Mouse (Mus musculus): Measurements from ENCODE around the gene Chst12.
A peak's percentile ranks its signal among the peaks of the same experiment; 100 is the strongest.

The Chst12 gene

DNA sequence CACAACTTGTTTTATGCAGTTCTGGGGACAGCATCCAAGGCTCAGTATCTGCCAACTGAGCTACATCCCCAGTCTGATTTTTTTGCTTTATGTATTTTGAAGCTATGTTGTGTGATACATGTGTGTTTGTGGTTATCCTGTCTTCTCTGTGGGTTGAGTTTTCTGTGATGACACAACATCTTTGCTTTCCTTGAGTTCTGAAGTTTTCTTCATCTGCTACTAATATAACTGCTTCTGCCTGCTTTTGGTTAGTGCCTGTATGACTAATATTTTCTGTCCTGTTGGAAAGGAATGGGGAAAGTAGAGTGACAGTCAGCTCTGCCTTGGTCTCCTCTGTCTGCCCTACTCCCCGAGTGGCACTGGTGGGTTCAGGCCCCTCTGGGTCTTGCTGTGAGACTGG is 15.8 kb downstream of the Chst12 start:
- DNase-seq = no peak

DNA sequence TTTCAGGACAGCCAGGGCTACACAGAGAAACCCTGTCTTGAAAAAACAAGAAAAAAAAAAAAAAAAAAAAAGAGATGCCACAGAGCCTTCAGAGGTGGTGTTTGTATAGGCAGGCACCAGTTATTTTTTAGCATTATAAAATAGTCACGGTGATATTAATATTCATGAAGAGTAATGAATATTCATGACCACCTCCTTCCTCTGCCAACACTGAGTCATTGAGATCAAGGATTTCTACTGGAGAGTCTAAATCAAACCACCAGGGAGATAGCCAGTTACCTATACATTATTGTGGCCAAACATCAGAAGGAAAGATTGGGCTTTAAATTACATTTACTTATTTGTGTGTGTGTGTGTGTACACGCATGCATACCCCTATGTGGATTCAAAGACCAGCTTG is 21.4 kb downstream of the Chst12 start:
- no peak for DNase-seq

DNA sequence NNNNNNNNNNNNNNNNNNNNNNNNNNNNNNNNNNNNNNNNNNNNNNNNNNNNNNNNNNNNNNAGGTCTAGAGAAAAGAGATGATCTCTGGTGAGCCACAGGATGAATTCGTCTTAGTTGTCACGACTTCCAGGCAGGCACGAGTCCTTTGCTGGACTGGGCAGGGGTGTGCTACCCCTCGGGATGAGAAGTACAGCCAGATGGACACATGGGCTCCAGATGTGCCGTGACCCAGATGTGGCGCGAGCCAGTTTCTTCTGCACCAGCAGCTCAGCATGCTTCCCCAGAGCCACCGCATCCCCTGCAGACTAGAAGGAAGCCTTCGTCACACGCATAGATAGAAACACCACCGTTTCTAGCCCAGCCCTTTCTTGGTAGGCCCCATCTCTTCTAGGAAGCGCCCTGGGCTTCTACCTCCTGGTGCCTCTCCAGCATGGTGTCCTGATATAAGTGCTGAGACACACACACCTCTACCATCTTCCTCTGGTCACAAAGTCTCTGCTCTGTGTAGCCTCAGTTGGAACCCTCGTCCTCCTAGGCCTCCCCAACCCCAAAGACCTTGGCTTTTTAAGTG is 32.8 kb downstream of the Chst12 start:
- DNase-seq = no peak

DNA sequence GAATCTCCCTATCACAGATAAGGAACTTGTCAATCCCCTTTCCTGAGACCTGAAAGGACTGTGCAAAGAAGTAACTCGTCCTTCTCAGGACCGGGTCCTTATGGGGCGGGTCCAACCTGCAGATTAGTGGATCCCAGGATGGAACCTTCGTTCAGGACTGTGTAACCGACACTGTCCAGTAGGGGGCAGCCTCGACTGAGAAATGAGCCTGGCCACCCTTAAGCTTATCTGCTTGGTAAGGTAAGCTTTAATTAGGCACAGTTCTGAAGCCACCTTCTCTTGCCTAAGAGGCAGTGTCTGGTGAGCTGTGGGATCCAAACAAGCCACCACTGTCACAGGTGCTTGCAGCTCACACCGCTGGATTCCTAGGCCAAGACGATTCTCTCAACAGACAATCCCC is 34.8 kb downstream of the Chst12 start:
- DNase-seq = peak; percentile 64

DNA sequence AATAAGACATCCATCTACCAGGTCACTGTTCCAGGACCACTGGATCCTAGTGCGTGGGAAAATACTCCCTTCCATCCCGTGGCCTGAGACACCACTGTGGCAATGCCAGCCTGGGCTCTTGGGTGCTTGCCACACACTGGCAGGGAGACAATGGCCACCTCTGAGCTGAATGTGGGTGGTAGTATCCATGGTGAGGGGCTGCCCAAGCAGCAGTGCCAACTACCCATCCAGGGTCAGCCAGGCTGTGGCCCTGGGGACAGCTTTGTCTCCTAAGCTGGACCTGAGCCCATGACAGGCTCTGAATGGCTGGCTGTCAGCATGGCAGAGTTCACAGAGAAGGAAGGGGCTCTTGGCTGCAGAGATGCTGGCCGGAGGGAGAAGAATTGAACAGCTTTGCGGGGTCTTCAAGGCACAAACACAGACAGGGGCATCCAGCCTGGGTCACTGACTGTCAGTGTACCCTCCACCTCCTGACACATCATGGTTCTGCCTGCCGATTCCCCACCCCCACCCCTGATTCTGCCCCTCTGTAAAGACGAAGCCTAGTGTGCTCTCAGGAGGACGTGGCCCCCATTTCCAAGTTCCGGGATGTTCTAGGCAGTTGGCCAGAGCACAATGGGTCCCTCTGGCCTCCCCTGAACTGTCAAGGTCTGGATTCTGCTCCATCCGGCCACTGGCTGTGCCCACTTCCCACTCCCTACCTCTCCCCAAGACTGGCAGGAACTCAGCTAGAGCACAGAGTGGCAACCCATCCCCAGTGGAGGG is 37.6 kb downstream of the Chst12 start:
- peak; percentile 63 for DNase-seq

DNA sequence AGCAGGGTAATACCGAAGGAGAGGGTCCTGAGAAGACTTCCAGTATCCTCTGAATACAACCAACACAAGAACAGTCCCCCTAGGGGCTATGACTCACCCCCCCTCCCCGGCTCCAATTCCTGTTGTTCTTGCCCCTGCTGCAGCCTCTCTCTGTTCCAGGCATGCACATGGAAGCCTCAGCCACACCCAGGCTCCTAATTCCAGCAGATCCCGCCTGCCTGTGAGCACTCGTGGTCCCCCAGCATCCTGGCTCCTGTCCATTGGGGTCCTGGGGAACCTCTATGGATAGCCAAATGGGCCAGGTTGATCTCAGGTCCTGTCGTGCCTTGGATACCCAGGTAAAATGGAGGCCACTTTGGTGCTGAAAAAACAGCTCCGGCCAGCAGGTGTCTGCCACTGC is 40.3 kb downstream of the Chst12 start:
- no peak for DNase-seq

DNA sequence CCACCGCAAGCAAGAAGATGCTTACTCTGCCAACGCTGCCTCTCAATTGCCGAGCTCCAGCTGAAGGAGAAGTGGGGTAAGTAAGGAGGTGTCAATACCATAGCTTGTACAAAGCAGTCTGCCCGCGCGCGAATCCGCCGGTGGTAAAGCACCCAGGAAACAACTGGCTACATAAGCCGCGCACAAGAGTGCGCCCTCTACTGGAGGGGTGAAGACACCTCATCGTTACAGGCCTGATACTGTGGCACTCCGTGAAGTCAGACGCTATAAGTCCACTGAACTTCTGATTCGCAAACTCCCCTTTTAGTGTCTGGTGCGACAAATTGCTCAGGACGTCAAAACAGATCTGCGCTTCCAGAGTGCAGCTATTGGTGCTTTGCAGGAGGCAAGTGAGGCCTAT is 41.0 kb downstream of the Chst12 start:
- DNase-seq = no peak

DNA sequence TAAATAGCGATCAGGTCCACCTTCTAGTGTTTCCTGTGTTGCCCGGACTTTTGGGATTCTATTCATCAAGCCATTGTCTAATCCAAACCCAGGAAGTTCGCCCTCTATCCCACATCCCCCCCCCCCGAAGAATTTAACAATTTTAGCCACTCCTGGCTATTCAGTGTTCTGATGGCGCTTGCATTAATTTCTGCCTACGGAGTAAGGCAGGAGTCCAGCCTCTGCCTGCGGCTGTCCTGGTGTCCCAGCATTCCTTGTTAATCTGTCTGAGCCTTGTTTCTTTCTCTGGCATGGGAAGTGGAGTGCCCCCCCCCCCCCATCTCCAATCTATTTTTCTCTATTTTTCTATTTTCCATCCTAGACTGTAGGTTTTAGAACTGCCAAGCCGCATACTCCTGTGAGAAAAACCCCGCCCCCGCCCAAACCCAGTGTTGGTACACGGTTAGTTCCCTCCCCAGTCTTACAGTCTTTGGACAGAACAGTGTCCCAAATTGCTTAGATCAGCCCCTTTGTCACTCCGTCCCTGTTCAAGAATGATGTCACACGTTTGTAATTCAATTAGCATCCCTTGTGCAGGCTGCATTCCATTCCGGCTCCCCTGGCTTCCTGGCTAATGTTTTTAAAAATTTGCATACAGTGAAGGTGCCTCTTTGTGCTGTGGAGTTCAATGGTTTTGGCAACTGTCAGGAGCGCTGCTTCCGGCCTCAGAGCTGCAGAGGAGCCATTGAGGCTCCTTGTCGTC is 44.1 kb downstream of the Chst12 start:
- peak; percentile 63 for DNase-seq

DNA sequence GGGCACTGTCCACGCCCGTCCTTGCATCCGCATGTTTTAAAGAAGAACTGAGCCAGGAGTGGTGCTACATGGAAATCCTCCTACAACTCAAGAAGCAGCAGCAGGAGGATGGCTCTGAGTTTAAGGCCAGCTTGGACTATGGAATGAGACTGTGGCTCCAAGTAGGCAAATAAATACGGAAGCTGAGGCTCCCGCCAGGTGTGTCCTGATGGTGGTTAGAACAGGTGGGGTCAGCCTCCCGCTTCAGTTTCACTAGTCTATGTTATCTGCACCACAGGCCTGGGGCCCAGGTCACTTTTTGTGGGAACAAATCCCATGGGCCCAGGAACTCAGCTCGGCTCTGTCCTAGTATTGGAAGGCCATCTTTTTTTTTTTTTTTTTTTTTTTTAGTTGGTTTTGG is 48.4 kb downstream of the Chst12 start:
- DNase-seq = no peak

DNA sequence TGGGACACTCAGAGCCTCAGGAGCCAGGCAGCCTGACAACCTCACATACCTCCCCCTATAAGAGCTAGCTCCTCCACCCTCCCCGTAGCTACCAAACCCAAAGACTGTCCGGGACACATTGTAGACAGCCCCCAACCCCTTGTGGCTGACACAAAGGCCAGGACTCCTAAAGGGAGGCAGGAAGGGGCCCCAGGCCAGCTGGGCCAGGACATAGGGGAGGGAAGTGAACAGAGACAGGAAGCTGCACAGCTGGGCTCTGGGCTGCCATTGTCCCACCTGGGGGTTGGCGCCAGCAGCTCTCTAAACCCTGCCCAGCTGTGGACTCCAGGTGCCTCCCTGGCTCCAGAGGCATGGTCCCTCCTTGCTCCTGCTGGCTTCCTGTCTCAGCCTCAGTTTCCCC is 51.5 kb downstream of the Chst12 start:
- no peak for DNase-seq

DNA sequence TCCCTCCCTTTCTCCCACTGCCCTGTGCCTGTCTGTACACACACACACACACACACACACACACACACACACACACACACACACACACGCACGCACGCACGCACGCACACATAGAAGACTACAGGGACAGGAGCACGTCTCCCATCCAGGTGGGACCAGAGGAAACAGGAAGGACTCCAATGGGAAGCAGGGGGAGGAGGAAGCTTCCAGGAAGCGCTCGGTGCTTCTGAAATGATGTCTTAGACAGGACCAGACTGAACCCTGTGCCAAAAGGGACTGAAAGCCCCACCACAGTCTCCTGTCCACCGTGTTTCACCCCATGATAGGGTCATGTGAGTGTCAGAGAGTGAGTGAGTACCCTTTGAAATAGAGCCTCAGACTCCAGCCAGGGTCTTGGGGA is 57.3 kb downstream of the Chst12 start:
- no peak for DNase-seq

DNA sequence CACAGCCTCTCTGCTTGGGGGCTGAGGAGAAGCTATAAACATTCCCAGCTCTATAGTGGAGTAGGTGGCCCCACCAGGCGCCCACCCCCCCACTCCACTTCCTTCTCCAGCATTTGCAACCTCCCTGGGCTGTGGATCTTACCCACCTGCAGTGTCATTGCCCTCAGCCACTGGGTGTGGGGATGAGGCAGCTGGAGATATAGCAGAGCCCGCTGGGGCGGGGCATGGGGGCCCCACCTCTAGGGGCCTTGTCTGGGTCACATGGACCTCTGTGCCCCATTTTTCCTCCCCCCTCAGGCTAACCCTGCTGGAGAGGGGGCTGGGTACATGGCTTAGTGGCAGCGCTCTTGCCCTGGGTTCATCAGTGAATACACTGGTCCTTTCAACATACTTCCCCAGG is 59.5 kb downstream of the Chst12 start, which contains the start of gene Grifin:
Gene Grifin, minus strand, starts transcription at position 176 of the 400 bp plus-strand sequence.
- no peak for DNase-seq

DNA sequence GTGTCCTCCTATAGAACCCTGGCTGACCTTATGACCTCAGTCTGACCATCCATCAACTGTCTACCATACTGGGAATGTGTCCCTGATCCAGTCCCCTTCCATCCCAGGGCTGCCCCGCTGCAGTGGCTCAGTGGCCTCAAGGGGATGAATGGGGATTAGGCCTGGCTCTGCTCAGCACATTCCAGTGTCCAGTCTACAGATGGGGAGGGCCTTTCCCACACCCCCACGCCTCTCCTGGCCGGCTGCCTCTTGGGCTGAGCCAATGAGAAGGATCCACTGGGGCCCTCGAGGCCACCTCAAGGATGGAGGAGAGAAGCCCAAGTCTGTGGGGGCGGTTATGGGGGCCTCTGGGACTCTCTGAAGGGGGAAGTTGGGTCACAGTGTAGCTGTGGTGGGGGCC is 60.1 kb downstream of the Chst12 start:
- peak; percentile 28 for DNase-seq

DNA sequence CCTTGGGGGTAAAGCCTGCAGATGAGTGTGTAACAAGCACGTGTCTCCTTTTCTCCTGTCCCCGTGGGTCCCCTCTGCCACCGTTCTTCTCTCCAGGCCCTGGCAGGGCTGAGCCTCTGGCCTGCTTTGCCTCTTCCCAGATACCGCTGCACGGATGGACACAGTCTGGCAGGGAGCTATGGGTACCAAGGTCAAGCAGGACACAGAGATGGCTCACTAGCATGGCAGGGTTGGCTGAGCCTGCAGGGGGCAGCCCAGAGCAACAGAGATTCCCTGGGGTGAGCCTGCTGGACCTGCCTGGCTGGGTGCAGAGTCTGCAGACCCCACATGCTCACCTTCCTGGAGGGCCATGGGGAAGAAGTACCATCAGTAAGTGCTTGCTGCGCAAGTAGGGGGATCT is 60.5 kb downstream of the Chst12 start:
- DNase-seq = peak; percentile 37

DNA sequence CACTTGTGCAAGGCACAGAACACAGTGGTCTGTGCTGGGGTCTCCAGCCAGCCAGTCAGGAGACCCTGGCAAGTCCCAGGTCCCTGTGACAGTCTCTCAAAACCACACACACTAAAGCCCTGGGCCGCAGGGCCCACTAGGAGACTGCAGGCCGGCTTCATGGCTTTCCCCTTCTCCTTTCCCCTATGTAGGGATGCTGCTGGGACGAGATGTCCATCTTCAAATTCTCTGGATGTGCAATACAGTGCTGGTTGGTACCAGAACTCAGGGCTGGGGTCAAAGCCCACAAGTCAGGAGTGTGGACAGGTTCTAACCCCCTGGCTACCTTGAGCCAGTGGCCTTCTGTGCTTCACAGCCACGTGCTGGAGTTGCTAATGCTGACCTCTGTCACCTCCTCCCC is 60.9 kb downstream of the Chst12 start:
- DNase-seq = no peak

DNA sequence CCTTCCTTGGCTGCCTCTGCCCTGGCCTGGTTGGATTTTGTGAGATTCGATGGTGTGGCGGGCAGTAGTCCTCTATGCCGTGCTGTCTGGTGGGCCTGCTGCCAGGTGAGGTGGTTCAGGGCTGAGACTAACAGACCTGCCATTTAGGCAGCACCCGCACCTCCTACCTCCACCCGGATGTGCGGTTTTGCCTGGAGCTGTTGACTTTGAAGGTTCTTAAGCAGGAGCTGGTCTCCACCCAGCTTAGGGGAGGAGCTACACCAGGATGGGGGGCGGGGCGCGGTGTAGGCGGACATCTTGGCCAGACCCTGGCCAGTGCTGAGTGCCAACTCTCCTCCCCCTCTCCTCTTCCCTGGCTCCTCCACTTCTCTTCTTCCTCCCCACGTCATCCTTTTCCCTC is 62.0 kb downstream of the Chst12 start:
- peak; percentile 30 for DNase-seq

DNA sequence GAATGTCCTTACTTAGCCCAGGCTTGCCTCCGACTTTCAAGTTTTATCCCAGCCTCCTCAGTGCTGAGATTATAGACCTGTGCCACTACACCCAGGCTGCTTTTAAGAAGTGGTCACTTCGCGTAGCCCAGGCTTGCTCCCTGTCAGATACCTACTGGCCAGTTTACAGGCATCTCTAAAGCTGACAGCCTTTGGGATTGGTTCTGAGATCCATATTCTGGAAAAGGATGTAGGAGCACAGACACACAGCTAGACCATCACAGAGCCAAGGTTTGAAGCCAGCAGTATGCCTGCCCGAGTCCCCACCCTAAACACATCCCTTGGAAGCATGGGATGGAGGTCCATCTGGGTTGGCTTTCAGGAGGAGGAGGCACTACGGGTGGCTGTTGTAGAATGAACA is 62.4 kb downstream of the Chst12 start:
- no peak for DNase-seq

DNA sequence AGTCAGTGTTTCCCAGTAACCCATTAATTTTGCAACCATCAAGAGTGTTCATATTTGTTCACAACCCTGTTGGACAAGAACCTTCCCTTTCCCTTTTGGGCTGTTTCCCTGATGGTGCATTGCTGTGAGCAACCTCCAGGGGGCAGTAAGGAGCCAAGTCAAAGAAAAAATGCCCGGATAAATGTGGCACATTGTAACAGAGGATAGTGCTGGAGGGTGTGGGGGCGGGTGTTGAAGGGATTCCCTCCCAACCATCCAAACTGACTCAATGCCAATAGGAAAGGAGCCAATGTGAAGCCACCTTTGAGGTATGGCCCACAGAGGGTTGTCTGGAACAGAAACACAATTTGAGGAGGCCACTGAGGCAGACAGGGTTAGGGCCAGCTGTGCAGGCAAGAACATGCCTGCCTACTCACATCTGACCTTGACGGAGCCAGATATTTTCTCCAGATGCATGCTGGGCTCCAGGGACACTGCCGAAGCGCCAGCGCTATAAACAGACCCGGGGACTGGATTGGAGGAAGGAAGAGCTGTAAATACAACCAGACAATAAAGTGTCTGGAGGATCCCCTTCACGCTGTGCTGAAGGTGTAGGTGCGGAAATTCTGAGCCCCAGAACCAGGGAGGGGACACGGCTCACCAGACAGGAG is 63.1 kb downstream of the Chst12 start:
- DNase-seq = peak; percentile 48

DNA sequence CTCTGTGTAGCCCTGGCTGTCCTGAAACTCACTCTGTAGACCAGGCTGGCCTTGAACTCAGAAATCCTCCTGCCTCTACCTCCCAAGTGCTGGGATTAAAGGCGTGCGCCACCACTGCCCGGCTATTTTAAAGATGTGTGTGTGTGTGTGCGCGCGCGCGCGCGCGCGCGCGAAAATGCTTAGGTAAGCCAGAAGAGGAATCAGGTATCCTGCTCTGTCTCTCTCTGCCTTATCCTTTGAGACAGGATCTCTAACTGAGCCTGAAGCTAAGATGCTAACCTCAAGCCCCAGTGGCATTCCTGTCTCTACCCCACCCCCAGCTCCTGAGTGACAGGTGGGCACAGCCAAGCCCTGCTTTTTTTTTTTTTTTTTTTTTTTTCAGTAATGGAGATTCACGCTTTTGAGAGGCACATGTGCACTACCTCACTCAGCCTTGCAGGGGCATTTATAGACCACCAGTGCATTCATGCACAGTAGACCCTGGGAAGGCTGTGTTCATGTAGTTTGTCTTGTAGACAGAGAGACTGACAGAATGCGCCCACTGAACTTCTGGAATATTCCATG is 63.8 kb downstream of the Chst12 start:
- no peak for DNase-seq

DNA sequence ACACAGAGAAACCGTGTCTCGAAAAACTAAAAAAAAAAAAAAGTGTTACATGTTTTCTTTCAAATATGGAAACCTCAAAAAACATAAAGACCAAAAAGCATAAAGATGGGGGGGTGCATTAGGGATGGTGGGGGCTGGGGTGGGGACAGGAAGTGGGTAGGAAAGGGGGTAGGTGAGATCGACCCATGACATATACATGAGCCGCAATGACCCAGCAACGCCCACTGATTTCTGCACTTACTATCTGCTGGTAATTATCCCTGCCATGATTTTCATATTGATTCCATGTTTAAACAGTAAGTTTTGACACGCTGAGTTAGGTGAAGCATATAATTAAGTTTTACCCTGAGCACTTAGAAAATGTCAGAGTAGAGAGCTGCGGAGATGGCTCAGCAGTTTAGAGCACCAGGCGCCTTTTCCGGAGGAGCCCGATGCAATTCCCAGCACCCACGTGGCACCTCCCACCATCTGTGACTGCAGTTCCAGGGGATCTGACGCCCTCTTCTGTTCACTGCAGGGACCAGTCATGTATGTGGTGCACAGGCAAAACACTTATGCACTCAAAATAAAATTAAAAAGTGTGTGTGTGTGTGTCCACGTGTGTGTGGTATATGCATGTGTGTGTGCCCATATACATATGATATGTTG is 65.0 kb downstream of the Chst12 start:
- DNase-seq = peak; percentile 38

DNA sequence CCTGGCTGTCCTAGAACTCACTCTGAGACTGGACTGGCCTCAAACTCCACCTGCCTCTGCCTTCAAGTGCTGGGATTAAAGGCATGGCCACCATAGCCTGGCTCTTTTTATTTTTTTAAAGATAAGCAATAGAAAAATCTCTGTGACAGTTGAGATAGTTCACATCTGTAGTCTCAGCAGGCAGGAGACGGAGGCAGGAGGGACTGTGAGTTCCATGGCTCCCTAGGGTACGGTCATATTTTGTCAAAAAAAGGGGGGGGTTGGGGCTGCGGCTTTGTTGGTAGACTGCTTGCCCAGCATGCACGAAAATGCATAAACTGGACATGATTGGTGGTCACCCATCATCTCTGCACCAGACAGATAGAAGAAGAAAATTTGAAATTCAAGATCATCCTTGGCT is 65.9 kb downstream of the Chst12 start:
- no peak for DNase-seq

DNA sequence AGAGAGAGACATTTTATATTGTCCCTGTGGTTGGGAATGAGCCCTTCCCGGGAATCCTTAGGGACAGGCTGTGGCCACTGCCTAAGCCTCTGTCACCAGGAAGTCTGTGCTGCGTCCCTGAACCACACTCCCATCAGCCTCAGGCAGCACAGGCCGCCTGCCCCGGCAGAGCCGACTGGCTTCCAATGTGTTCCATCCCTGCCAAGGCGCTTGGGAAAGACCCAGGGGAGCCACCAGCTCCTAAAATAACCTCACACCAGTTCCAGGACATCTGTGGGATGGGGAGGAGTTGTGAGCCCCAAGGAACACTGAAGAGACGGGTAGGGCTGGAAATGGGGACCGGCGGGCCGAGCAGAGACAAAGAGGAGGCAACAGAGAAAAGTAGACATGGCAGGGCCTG is 66.3 kb downstream of the Chst12 start:
- DNase-seq = peak; percentile 24

DNA sequence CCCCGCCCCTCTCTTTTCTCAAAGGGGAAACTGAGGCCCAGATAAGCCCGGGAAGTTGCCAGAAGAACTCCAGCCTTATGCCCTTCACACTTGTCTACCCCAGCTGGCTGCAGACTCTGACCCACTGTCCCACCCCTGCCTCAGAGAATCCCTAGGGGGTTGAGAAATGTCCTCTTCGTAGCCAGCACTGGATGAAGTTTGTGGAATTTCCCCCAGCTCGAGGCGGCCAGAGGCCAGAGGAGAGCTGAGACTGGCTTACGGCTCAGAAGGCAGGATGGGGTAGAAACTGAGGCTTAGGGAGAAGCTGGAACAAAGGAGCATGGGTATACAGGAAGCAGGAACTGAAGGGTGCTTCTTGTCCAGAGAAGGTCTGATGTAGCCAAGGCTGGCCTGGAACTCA is 67.3 kb downstream of the Chst12 start:
- DNase-seq = no peak
